Mouse (Mus musculus) testis, adult 2 months (tissue): Measurements from ENCODE around the gene Itga3. TPM values are rescaled to one million over a fixed set of nuclear protein-coding genes. Genes with fewer than 3 reads are reported as not detected.

ENCODE experiments used
- H3K27ac ChIP-seq: fragments of 200-500 bp; 2 replicates; pipeline ENCODE4 v1.5.1; 2012; ENCODE audit warnings: low read depth, low read length; ENCODE audit not compliant: control insufficient read depth, insufficient read depth
- H3K27me3 ChIP-seq: fragments of 200-500 bp; 2 replicates; pipeline ENCODE4 v1.6.1; 2012; ENCODE audit warnings: mild to moderate bottlenecking, low read length, moderate library complexity; ENCODE audit not compliant: control insufficient read depth, insufficient read depth
- H3K36me3 ChIP-seq: fragments of 200-500 bp; 2 replicates; pipeline ENCODE4 v1.6.1; 2012; ENCODE audit warnings: mild to moderate bottlenecking, low read length; ENCODE audit not compliant: control insufficient read depth, insufficient read depth
- H3K4me1 ChIP-seq: fragments of 200-500 bp; 2 replicates; pipeline ENCODE4 v1.6.1; 2012; ENCODE audit warnings: low read length; ENCODE audit not compliant: control insufficient read depth, insufficient read depth
- H3K4me3 ChIP-seq: fragments of 200-500 bp; 2 replicates; pipeline ENCODE4 v1.5.1; 2012; ENCODE audit warnings: low read depth, mild to moderate bottlenecking, low read length, moderate library complexity, mixed read lengths; ENCODE audit not compliant: control insufficient read depth
- CTCF ChIP-seq: fragments of 200-500 bp; IDR thresholded peaks from 2 replicates; pipeline ENCODE4 v1.5.1; 2012; ENCODE audit warnings: low read depth, mild to moderate bottlenecking, inconsistent platforms, low read length, moderate library complexity; ENCODE audit not compliant: control insufficient read depth, insufficient read depth, insufficient replicate concordance
- POLR2A ChIP-seq: fragments of 200-500 bp; IDR thresholded peaks from 2 replicates; pipeline ENCODE4 v1.6.1; 2012; ENCODE audit warnings: low read depth, mild to moderate bottlenecking, inconsistent platforms, low read length, moderate library complexity; ENCODE audit not compliant: control insufficient read depth
- polyA plus RNA-seq: library from polyadenylated mRNA; depleted of rRNA; stranded (reverse); fragments of >200 nt; gene quantifications from 2 replicates; pipeline ENCODE4 v1.2.3, GENCODE M21; 2012

Itga3 gene
- polyA plus RNA-seq, 1 experiment: 1.5 TPM

DNA sequence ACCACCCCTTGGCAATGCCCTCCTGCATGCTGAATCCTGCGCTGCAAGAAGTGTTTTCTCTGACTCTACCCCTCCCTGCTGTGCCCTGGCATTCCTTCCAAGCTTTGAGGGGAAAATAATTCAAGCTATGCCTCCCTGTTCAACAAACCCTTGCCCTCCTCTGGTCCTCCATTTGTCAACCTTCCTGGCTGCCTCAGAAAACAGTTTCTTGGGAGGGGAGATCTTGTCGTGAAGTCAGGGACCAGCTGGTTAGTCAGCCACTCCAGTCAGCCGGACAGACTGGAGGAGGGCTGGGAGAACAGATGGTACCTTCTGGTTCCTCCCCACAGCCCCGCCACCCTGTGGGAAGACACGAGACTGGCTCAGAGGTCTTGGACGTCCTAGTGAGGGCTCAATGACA, 39.3 kb downstream of the Itga3 start:
- no peaks in the 10 kb centered on the region for H3K36me3 ChIP-seq
- H3K27ac ChIP-seq: no peak overlapping the region
- peaks cover 16% of the 10 kb centered on the region for H3K4me1 ChIP-seq
- H3K4me3 ChIP-seq: no peak overlapping the region
- H3K27me3 ChIP-seq: no peaks in the 10 kb centered on the region
- no peak for TF ChIP-seq CTCF

DNA sequence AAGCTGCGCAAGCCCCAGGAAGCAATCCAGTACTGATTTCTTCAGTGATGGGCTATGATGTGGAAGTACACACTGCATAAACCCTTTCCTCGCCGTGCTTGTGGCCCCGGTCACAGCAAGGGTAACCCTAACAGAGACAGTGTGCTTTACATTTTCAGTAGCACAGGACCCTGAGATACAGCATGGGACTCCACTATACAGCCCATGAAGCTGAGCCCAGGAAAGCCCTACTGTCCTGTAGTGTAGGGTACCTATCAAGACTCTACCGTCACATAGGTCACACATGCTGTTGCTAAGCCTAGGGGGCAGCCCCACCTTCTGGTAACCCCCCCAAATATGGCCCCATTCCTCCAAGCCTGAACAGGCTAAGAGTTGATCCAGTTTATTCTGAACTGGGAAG, 40.1 kb downstream of the Itga3 start:
- TF ChIP-seq POLR2A (no peak), CTCF (no peak)
- no peaks in the 10 kb centered on the region for H3K27me3 ChIP-seq
- H3K4me1 ChIP-seq: peaks cover 16% of the 10 kb centered on the region
- no peak overlapping the region for H3K27ac ChIP-seq
- peaks cover 1% of the 10 kb centered on the region; the same call in 1 of the 2 replicates for H3K36me3 ChIP-seq
- no peak overlapping the region for H3K4me3 ChIP-seq

DNA sequence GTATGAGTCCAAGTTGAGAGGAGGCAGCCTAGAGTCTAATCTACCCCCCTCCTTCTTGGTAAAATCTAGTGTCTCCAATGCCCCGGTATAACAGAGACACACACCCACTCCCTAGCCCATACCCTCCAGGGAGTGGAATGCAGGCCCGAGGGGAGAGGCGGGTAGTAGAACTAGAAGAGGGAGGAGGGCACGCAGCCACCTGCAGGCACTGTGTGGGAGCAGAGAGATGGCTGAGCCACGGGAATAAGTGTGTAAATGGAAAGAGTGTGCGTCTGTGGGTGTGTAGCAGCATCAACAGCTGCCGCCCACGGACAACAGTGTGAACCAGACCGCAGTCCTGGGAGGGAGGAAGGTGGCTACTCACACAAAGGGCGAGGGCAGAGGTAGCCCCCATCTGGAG, 41.7 kb downstream of the Itga3 start:
- H3K4me3 ChIP-seq: no peak overlapping the region
- peaks cover 5% of the 10 kb centered on the region for H3K4me1 ChIP-seq
- peaks cover 1% of the 10 kb centered on the region; the same call in 1 of the 2 replicates for H3K36me3 ChIP-seq
- no peak overlapping the region for H3K27ac ChIP-seq
- TF ChIP-seq POLR2A (no peak), CTCF (no peak)
- no peaks in the 10 kb centered on the region for H3K27me3 ChIP-seq

DNA sequence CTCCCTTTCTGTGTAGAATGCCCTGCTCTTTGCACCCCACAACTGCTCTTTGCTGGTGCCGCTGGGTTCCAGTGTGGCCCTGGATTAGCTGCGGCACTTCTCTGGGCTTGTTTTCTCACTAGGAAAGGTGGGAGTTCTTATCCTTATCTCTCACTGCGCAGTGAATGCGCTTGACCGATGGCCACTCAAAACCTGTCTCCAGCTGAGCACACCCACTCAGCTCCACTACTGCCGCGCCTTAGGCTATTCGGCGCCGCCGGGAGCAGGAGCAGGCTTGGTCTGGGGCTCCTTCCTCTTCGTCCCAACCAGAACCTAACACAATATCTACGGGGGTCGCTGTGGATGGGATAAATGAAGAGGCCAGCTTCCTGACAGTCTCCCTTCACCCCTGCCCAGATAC, 43.0 kb downstream of the Itga3 start:
- no peak for TF ChIP-seq CTCF
- no peak for TF ChIP-seq POLR2A
- Histone ChIP-seq H3K36me3 (peaks cover 1% of the 10 kb centered on the region; the same call in 1 of the 2 replicates), H3K4me1 (peaks cover 3% of the 10 kb centered on the region; the same call in 1 of the 2 replicates), H3K27ac (no peak overlapping the region), H3K4me3 (no peak overlapping the region), H3K27me3 (no peaks in the 10 kb centered on the region)

DNA sequence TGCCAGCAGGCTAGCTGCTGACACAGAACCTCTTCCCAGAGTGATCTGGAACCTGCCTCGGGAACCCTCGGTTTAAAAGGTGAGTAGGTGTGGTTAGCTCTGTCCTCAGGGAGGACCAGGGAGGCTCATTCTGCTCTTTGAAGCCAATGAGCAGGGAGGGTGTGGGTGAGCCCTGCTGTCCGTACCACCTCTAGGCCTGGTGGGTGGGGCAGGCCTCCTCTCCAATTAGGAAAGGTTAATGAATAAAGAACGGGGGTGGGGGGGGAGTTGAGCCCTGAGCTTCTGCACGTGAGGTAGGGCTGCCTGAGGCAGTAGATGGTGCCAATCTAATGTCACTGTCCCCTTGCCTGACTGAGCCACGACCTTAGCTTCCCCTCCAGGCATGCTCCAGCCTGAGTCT, 43.7 kb downstream of the Itga3 start:
- Histone ChIP-seq H3K4me3 (no peak overlapping the region), H3K27ac (no peak overlapping the region), H3K36me3 (peaks cover 1% of the 10 kb centered on the region; the same call in 1 of the 2 replicates), H3K27me3 (no peaks in the 10 kb centered on the region), H3K4me1 (no peaks in the 10 kb centered on the region)
- TF ChIP-seq POLR2A (no peak), CTCF (no peak)

DNA sequence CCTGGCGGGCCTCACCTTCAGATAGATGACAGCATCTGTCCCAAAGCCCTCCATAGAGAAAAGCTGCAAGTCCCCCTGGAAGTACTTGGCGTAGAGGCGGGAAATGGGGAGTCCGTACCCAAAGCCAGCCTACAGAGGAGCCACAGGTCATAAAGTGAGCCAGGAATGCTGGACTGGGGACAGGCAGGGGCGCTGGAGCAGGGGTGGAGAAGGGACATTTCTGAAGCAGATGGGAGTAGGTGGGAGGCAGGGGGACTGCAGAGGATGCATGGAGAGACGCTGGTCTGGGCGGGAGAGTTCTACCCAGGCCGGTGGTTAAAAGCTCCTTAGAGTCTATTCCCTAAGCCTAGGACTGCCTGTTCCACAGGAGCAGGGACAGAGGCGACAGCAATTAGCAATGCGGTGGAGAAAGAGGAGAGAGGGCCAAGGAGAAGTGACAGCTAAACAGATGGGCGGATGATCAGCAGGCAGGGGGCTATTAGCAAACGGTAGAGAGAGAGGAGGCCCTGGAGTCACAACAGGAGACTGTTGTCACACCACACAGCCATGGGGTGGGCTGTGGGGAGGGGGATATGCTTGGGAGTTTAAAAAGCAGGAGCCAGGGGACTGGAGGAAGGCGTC, 48.6 kb downstream of the Itga3 start:
- no peak for TF ChIP-seq CTCF
- TF ChIP-seq POLR2A: no peak
- peaks cover 1% of the 10 kb centered on the region; the same call in 1 of the 2 replicates for H3K36me3 ChIP-seq
- no peaks in the 10 kb centered on the region for H3K4me1 ChIP-seq
- no peak overlapping the region for H3K27ac ChIP-seq
- H3K4me3 ChIP-seq: no peak overlapping the region
- no peaks in the 10 kb centered on the region for H3K27me3 ChIP-seq

DNA sequence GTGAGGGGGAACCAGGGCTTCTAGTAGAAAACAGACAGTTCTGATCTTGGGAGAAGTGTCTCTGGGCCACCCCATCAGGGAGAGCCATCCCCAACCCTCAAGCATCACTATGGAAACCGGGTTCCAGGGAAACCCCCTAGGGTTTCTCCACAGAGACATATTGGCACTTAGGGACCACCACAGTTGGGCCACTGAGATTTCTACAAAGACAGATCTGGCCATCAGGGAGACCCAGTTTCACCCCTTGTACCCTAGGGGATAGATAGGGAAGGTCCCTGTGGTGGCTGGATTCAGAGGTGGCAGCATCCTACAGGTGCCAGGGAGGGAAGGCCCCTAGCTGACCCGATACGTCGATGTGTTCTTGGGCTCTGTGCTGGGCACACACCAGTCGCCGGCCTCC, 49.8 kb downstream of the Itga3 start:
- no peaks in the 10 kb centered on the region for H3K27me3 ChIP-seq
- H3K36me3 ChIP-seq: 0 out of 2 replicates have a peak, but pooled peaks cover 1% of the 10 kb centered on the region
- no peak overlapping the region for H3K4me3 ChIP-seq
- H3K4me1 ChIP-seq: no peaks in the 10 kb centered on the region
- TF ChIP-seq POLR2A (no peak), CTCF (no peak)
- H3K27ac ChIP-seq: no peak overlapping the region
